Mouse (Mus musculus): ENCODE results near the gene Rgs17.

DNA sequence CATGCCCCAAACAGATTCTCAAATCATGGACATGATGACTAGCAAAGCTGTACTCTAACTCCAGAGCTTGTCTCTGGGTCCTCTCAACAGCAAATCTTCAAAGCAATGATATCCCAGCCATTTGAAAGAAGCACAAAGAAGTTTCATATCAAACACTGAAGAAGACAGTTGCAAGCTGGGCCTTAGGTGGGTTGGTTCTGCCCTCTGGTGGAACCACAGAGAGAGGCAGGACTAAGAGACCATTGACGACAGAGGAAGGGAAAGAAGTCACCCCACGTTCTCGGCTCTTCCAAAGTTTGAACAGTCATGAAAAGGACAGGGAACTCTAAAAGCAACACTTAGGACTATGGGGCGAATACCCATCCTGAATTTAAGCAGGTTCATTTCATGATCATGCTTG is 135.3 kb downstream of the Rgs17 start:
- TF ChIP-seq POLR2A (IDR thresholded peaks at IDR 0.05; ENCODE audit: insufficient read length, low read depth) (no peak), TCF12 (IDR thresholded peaks at IDR 0.05; ENCODE audit: insufficient read depth, poor library complexity, severe bottlenecking) (no peak), USF1 (IDR thresholded peaks at IDR 0.05; ENCODE audit: low read depth) (no peak), TCF3 (IDR thresholded peaks at IDR 0.05; ENCODE audit: insufficient read length, low read depth) (no peak)
